In the genomic region with DNA sequence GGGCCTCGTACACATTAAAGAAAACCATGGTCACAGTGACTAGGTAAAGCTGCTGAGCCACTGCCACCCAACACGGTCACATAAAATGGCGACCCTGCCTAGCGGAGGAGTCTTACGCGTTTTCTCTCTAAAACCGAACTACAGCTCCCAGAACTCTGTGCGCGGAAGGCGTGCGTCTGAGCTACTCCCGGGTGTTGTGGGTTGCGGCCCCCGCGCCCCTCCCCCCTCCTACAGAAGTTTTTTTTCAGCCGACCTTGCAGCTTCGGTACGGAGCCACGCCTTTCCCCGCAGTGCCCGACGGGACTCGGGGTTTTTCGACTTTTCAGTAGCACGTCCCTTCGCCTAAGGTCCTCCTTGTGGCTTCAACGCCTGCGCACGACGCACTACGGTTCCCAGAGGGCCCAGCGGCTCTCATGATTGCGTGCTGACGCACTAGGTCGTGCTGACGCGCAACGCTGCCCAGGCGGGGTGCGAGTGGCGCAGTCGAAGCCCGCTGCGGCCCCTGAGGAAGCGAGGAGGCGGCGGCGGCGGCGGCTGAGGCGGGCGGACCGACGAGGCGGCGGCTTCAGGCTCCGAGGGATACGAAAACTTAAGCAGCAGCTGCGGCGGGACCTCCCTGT, we compare ENCODE assay signal across 8 mouse cellular contexts. TPM values are rescaled to one million over a fixed set of nuclear protein-coding genes. Genes with fewer than 3 reads are reported as not detected.
DNase-seq lines count a peak whose midpoint lies in the region; ATAC-seq and TF ChIP-seq lines count a peak whose summit lies in the region.

No protein-coding gene starts in this region.

- DNase-seq in c-Kit-positive CD71-positive TER-119-positive erythroid progenitor cells, embryonic 14.5 days (ENCODE audit: low spot score) = peak; percentile 94
- DNase-seq in heart, postnatal 0 days (ENCODE audit: low spot score) = peak; percentile 100
- DNase-seq in kidney, postnatal 4 days = peak; percentile 97 to 99

- peaks cover 41% of the 10 kb centered on the region for H3K4me1 ChIP-seq in E14TG2a.4 (replicated peaks; ENCODE audit: low read depth, low read length)
- H3K4me1 ChIP-seq in forebrain, embryonic 12.5 days = peaks cover 30% of the 10 kb centered on the region
- peaks cover 30% of the 10 kb centered on the region for H3K4me1 ChIP-seq in heart, postnatal 0 days (ENCODE audit: control insufficient read depth, insufficient read depth)
- H3K4me1 ChIP-seq in liver, embryonic 16.5 days (ENCODE audit: control insufficient read depth, low read depth, low read length) = peaks cover 24% of the 10 kb centered on the region
- H3K4me1 ChIP-seq in neural tube, embryonic 13.5 days (replicated peaks) = peaks cover 40% of the 10 kb centered on the region
- H3K4me1 ChIP-seq in testis, adult 2 months (ENCODE audit: control insufficient read depth, insufficient read depth, low read length) = peaks cover 7% of the 10 kb centered on the region

- H3K9me3 ChIP-seq in E14TG2a.4 (ENCODE audit: low read length) = peaks cover 7% of the 10 kb centered on the region; the same call in 1 of the 2 replicates
- no peaks in the 10 kb centered on the region for H3K9me3 ChIP-seq in forebrain, embryonic 12.5 days
- H3K9me3 ChIP-seq in heart, postnatal 0 days (replicated peaks; ENCODE audit: control insufficient read depth, low read length) = peaks cover 5% of the 10 kb centered on the region; the same call in 1 of the 2 replicates
- no peaks in the 10 kb centered on the region for H3K9me3 ChIP-seq in liver, embryonic 16.5 days (replicated peaks; ENCODE audit: control insufficient read depth, low read length)
- no peaks in the 10 kb centered on the region for H3K9me3 ChIP-seq in neural tube, embryonic 13.5 days

- under 1% methylated on average over 60 of the region's 60 CpGs for WGBS in forebrain, embryonic 12.5 days
- under 1% methylated on average over 59 of the region's 60 CpGs for WGBS in heart, postnatal 0 days
- WGBS in liver, embryonic 16.5 days (ENCODE audit: insufficient replicate concordance) = under 1% methylated on average over 60 of the region's 60 CpGs
- under 1% methylated on average over 60 of the region's 60 CpGs for WGBS in neural tube, embryonic 13.5 days

- peak overlapping the region; percentile 98 for H3K4me3 ChIP-seq in E14TG2a.4 (replicated peaks; ENCODE audit: low read length)
- peak overlapping the region; percentile 99 for H3K4me3 ChIP-seq in forebrain, embryonic 12.5 days (replicated peaks)
- H3K4me3 ChIP-seq in heart, postnatal 0 days (ENCODE audit: low read depth, low read length) = peak overlapping the region; percentile 91
- peak overlapping the region; percentile 99 for H3K4me3 ChIP-seq in liver, embryonic 16.5 days (ENCODE audit: low read depth, low read length)
- peak overlapping the region; percentile 81 for H3K4me3 ChIP-seq in neural tube, embryonic 13.5 days
- peak overlapping the region; percentile 87 for H3K4me3 ChIP-seq in testis, adult 2 months (ENCODE audit: control insufficient read depth, low read depth, low read length)

- peak overlapping the region; percentile 97 for H3K27ac ChIP-seq in forebrain, embryonic 12.5 days
- peak overlapping the region; percentile 95 for H3K27ac ChIP-seq in heart, postnatal 0 days (ENCODE audit: low read depth)
- H3K27ac ChIP-seq in liver, embryonic 16.5 days (ENCODE audit: low read length) = peak overlapping the region; percentile 99
- H3K27ac ChIP-seq in neural tube, embryonic 13.5 days (replicated peaks) = peak overlapping the region; percentile 99
- peak overlapping the region; percentile 96 for H3K27ac ChIP-seq in testis, adult 2 months (ENCODE audit: control insufficient read depth, insufficient read depth, low read depth, low read length)

- no peak for TF ChIP-seq CTCF in E14TG2a.4 (conservative IDR thresholded peaks at IDR 0.05; ENCODE audit: low read length)
- no peak for TF ChIP-seq CTCF in heart, postnatal 0 days (IDR thresholded peaks at IDR 0.05; ENCODE audit: low read depth)
- TF ChIP-seq CTCF in testis, adult 2 months (IDR thresholded peaks at IDR 0.05; ENCODE audit: control insufficient read depth, insufficient read depth, insufficient replicate concordance, low read depth, low read length) = no peak

- peak overlapping the region; percentile 98 for H3K9ac ChIP-seq in forebrain, embryonic 12.5 days
- peak overlapping the region; percentile 86 for H3K9ac ChIP-seq in heart, postnatal 0 days (replicated peaks; ENCODE audit: low read depth, low read length)
- H3K9ac ChIP-seq in liver, embryonic 16.5 days (ENCODE audit: low read depth, low read length) = peak overlapping the region; percentile 99
- H3K9ac ChIP-seq in neural tube, embryonic 13.5 days = peak overlapping the region; percentile 98

- H3K27me3 ChIP-seq in E14TG2a.4 (ENCODE audit: insufficient read depth, low read length) = no peaks in the 10 kb centered on the region
- no peaks in the 10 kb centered on the region for H3K27me3 ChIP-seq in forebrain, embryonic 12.5 days
- H3K27me3 ChIP-seq in heart, postnatal 0 days (ENCODE audit: control insufficient read depth, insufficient read depth, low read length) = no peaks in the 10 kb centered on the region
- no peaks in the 10 kb centered on the region for H3K27me3 ChIP-seq in liver, embryonic 16.5 days (ENCODE audit: control insufficient read depth, insufficient read depth, low read depth, low read length)
- no peaks in the 10 kb centered on the region for H3K27me3 ChIP-seq in neural tube, embryonic 13.5 days
- H3K27me3 ChIP-seq in testis, adult 2 months (ENCODE audit: control insufficient read depth, insufficient read depth, low read length) = no peaks in the 10 kb centered on the region

- no peak for TF ChIP-seq EP300 in heart, postnatal 0 days (IDR thresholded peaks at IDR 0.05; ENCODE audit: low read depth)

- ATAC-seq in forebrain, embryonic 12.5 days (ENCODE audit: low FRiP score) = peak; percentile 98
- ATAC-seq in heart, postnatal 0 days (ENCODE audit: insufficient read depth, low read depth) = peak; percentile 95
- ATAC-seq in liver, embryonic 16.5 days (ENCODE audit: low read depth) = peak; percentile 96
- peak; percentile 99 for ATAC-seq in neural tube, embryonic 13.5 days (ENCODE audit: low read depth)

- TF ChIP-seq POLR2A in testis, adult 2 months (IDR thresholded peaks at IDR 0.05; ENCODE audit: control insufficient read depth, low read depth, low read length) = peak; percentile 87

- peak overlapping the region; percentile 87 for H3K4me2 ChIP-seq in forebrain, embryonic 12.5 days
- H3K4me2 ChIP-seq in heart, postnatal 0 days (ENCODE audit: low read depth, low read length) = peak overlapping the region; percentile 80
- H3K4me2 ChIP-seq in liver, embryonic 16.5 days (ENCODE audit: low read depth, low read length) = peak overlapping the region; percentile 88
- H3K4me2 ChIP-seq in neural tube, embryonic 13.5 days = peak overlapping the region; percentile 89

- H3K36me3 ChIP-seq in E14TG2a.4 (ENCODE audit: insufficient read depth, low read length) = peaks cover 25% of the 10 kb centered on the region
- peaks cover 14% of the 10 kb centered on the region for H3K36me3 ChIP-seq in forebrain, embryonic 12.5 days (replicated peaks)
- H3K36me3 ChIP-seq in heart, postnatal 0 days (replicated peaks; ENCODE audit: control insufficient read depth, insufficient read depth, low read length) = peaks cover 3% of the 10 kb centered on the region; the same call in 1 of the 2 replicates
- H3K36me3 ChIP-seq in liver, embryonic 16.5 days (ENCODE audit: control insufficient read depth, insufficient read depth) = peaks cover 11% of the 10 kb centered on the region
- H3K36me3 ChIP-seq in neural tube, embryonic 13.5 days = peaks cover 15% of the 10 kb centered on the region
- H3K36me3 ChIP-seq in testis, adult 2 months (ENCODE audit: control insufficient read depth, insufficient read depth, low read length) = peaks cover 1% of the 10 kb centered on the region; the same call in 1 of the 2 replicates

RNA-seq across cellular contexts. Expression of gene Srrm2, which starts 12.5 kb away (rescaled TPM):
- polyA plus RNA-seq in forebrain, embryonic 12.5 days (2016; fragmentation: Nextera tagmentation; extraction: Ambion mirVana) = 660 and 697 TPM in 2 replicates
- total RNA-seq in heart, postnatal 0 days (2014; rRNA removed; ENCODE audit: low replicate concordance) = 72.8 and 85.9 TPM in 2 replicates
- polyA plus RNA-seq in heart, postnatal 0 days (2015; fragmentation: Nextera tagmentation; extraction: Ambion mirVana) = 184 and 196 TPM in 2 replicates
- 150 and 172 TPM in 2 replicates for polyA plus RNA-seq in liver, embryonic 16.5 days (2015; fragmentation: Nextera tagmentation; extraction: Ambion mirVana)
- 535 and 581 TPM in 2 replicates for polyA plus RNA-seq in neural tube, embryonic 13.5 days (2015; fragmentation: Nextera tagmentation; extraction: Ambion mirVana)
- 259 and 286 TPM in 2 replicates for polyA plus RNA-seq in testis, adult 2 months (2012; rRNA removed)

RNA-seq across cellular contexts. Expression of gene Flywch2, which starts 17.0 kb away (rescaled TPM):
- 32.7 and 33.5 TPM in 2 replicates for polyA plus RNA-seq in forebrain, embryonic 12.5 days (2016; fragmentation: Nextera tagmentation; extraction: Ambion mirVana)
- 3.8 TPM in 1 of 2 replicates, not detected in the other for total RNA-seq in heart, postnatal 0 days (2014; rRNA removed; ENCODE audit: low replicate concordance)
- polyA plus RNA-seq in heart, postnatal 0 days (2015; fragmentation: Nextera tagmentation; extraction: Ambion mirVana) = 4.5 and 4.9 TPM in 2 replicates
- polyA plus RNA-seq in liver, embryonic 16.5 days (2015; fragmentation: Nextera tagmentation; extraction: Ambion mirVana) = 0.64 and 0.86 TPM in 2 replicates
- polyA plus RNA-seq in neural tube, embryonic 13.5 days (2015; fragmentation: Nextera tagmentation; extraction: Ambion mirVana) = 60.4 and 66.5 TPM in 2 replicates
- polyA plus RNA-seq in testis, adult 2 months (2012; rRNA removed) = 11.8 and 14.8 TPM in 2 replicates

RNA-seq across cellular contexts. Expression of gene Elob, which starts 26.1 kb away (rescaled TPM):
- 1,039 and 1,118 TPM in 2 replicates for polyA plus RNA-seq in forebrain, embryonic 12.5 days (2016; fragmentation: Nextera tagmentation; extraction: Ambion mirVana)
- total RNA-seq in heart, postnatal 0 days (2014; rRNA removed; ENCODE audit: low replicate concordance) = 767 and 972 TPM in 2 replicates
- polyA plus RNA-seq in heart, postnatal 0 days (2015; fragmentation: Nextera tagmentation; extraction: Ambion mirVana) = 1,036 and 1,119 TPM in 2 replicates
- 426 and 436 TPM in 2 replicates for polyA plus RNA-seq in liver, embryonic 16.5 days (2015; fragmentation: Nextera tagmentation; extraction: Ambion mirVana)
- polyA plus RNA-seq in neural tube, embryonic 13.5 days (2015; fragmentation: Nextera tagmentation; extraction: Ambion mirVana) = 1,286 and 1,362 TPM in 2 replicates
- polyA plus RNA-seq in testis, adult 2 months (2012; rRNA removed) = 1,587 and 1,813 TPM in 2 replicates

RNA-seq across cellular contexts. Expression of gene Flywch1, which starts 31.5 kb away (rescaled TPM):
- 173 and 179 TPM in 2 replicates for polyA plus RNA-seq in forebrain, embryonic 12.5 days (2016; fragmentation: Nextera tagmentation; extraction: Ambion mirVana)
- 54.5 and 72.2 TPM in 2 replicates for total RNA-seq in heart, postnatal 0 days (2014; rRNA removed; ENCODE audit: low replicate concordance)
- 32.4 and 34.8 TPM in 2 replicates for polyA plus RNA-seq in heart, postnatal 0 days (2015; fragmentation: Nextera tagmentation; extraction: Ambion mirVana)
- polyA plus RNA-seq in liver, embryonic 16.5 days (2015; fragmentation: Nextera tagmentation; extraction: Ambion mirVana) = 8.6 and 10.6 TPM in 2 replicates
- polyA plus RNA-seq in neural tube, embryonic 13.5 days (2015; fragmentation: Nextera tagmentation; extraction: Ambion mirVana) = 213 and 231 TPM in 2 replicates
- polyA plus RNA-seq in testis, adult 2 months (2012; rRNA removed) = 155 and 178 TPM in 2 replicates

RNA-seq across cellular contexts. Expression of gene Prss33, which starts 33.0 kb away (rescaled TPM):
- polyA plus RNA-seq in forebrain, embryonic 12.5 days (2016; fragmentation: Nextera tagmentation; extraction: Ambion mirVana) = 0.14 TPM in 1 of 2 replicates, not detected in the other
- total RNA-seq in heart, postnatal 0 days (2014; rRNA removed; ENCODE audit: low replicate concordance) = not detected in 2 replicates
- polyA plus RNA-seq in heart, postnatal 0 days (2015; fragmentation: Nextera tagmentation; extraction: Ambion mirVana) = not detected in 2 replicates
- not detected in 2 replicates for polyA plus RNA-seq in liver, embryonic 16.5 days (2015; fragmentation: Nextera tagmentation; extraction: Ambion mirVana)
- polyA plus RNA-seq in neural tube, embryonic 13.5 days (2015; fragmentation: Nextera tagmentation; extraction: Ambion mirVana) = not detected in 2 replicates
- 0.89 and 1.2 TPM in 2 replicates for polyA plus RNA-seq in testis, adult 2 months (2012; rRNA removed)

Comparison
In these comparisons a context has a peak if more than half of its experiments do, and no peak if none do; other contexts are left out.
1. Peak in every context shown above with its lines: DNase-seq, ATAC-seq, H3K4me3 ChIP-seq and H3K27ac ChIP-seq.